Mouse (Mus musculus) adrenal gland, adult 8-10 months (tissue): ENCODE results near the gene Csnk1d. TPM values are rescaled to one million over a fixed set of nuclear protein-coding genes. Genes with fewer than 3 reads are reported as not detected.

Experiments used
- total RNA-seq, 4 experiments: library from RNA; stranded (reverse); gene quantifications; 2 replicates each; pipeline ENCODE4 v1.2.4; 2022

Gene Csnk1d
- total RNA-seq, 4 experiments from 2014 or later = 117 to 145 (median 136) TPM

Other genes starting within 250 kb of the Csnk1d start
- 10 to 100 TPM in 3 of 4 experiments, 1 to 10 TPM in 1; 9.3 to 13.1 (median 11.6) TPM for gene Hmga1b, start 228.5 kb downstream of the Csnk1d start, total RNA-seq
- 10 to 100 TPM; 17.3 to 21.4 (median 20.5) TPM for gene Rfng, start 207.1 kb downstream of the Csnk1d start, total RNA-seq
- gene Gps1, start 207.1 kb downstream of the Csnk1d start, total RNA-seq = 100 to 1,000 TPM; 138 to 150 (median 147) TPM
- gene Dus1l, start 194.9 kb downstream of the Csnk1d start, total RNA-seq = 10 to 100 TPM; 62.8 to 71.6 (median 70.5) TPM
- 1,000 to 10,000 TPM in 1 of 4 experiments, 100 to 1,000 TPM in 3; 300 to 1,377 (median 701) TPM for gene Fasn, start 166.8 kb downstream of the Csnk1d start, total RNA-seq
- 10 to 100 TPM in 3 of 4 experiments, 1 to 10 TPM in 1; 9.9 to 24.5 (median 15.1) TPM for gene Ccdc57, start 58.5 kb downstream of the Csnk1d start, total RNA-seq
- gene Slc16a3, start 42.9 kb downstream of the Csnk1d start, total RNA-seq = 1 to 10 TPM in 3 of 4 experiments, under 1 TPM in 1; 0.55 to 1.7 (median 1.5) TPM
- gene Cd7, start 48.1 kb upstream of the Csnk1d start, total RNA-seq = 1 to 10 TPM in 1 of 4 experiments, under 1 TPM in 3; 0.56 to 1.0 (median 0.74) TPM
- not detected for gene Sectm1b, start 72.2 kb upstream of the Csnk1d start, total RNA-seq
- under 1 TPM in 2 of 4 experiments, not detected in 2; 0.21 to 0.46 TPM for gene Sectm1a, start 89.9 kb upstream of the Csnk1d start, total RNA-seq
- gene Tex19.2, start 127.3 kb upstream of the Csnk1d start, total RNA-seq = not detected
- gene Tex19.1, start 154.8 kb upstream of the Csnk1d start, total RNA-seq = not detected
- not detected for gene Uts2r, start 168.9 kb upstream of the Csnk1d start, total RNA-seq
- 10 to 100 TPM; 12.5 to 24.4 (median 17.6) TPM for gene Hexdc, start 213.1 kb upstream of the Csnk1d start, total RNA-seq
- 10 to 100 TPM; 26.0 to 29.3 (median 27.9) TPM for gene Ogfod3, start 213.4 kb upstream of the Csnk1d start, total RNA-seq
- 10 to 100 TPM; 24.8 to 31.1 (median 29.1) TPM for gene Cybc1, start 238.0 kb upstream of the Csnk1d start, total RNA-seq
- gene Narf, start 245.9 kb upstream of the Csnk1d start, total RNA-seq = 10 to 100 TPM; 20.4 to 24.7 (median 23.1) TPM